Mouse (Mus musculus) right cerebral cortex, postnatal 4 days (tissue): ENCODE measurements around the gene D430041D05Rik.

ENCODE experiments used
- DNase-seq: peaks from one replicate; pipeline ENCODE4 v3.0.0-alpha.2; 2022

Gene D430041D05Rik

GRCm38 (mm10) chr2:104254944-104255343 lies 155.9 kb downstream of the D430041D05Rik start:
- no peak for DNase-seq

GRCm38 (mm10) chr2:104253341-104253740 lies 157.5 kb downstream of the D430041D05Rik start:
- DNase-seq: no peak

- no peak for DNase-seq
These were observed 159.2 kb downstream of the D430041D05Rik start for GRCm38 (mm10) chr2:104251647-104252046.

GRCm38 (mm10) chr2:104249856-104250255 lies 161.0 kb downstream of the D430041D05Rik start:
- no peak for DNase-seq

- no peak for DNase-seq
These were observed 164.0 kb downstream of the D430041D05Rik start for GRCm38 (mm10) chr2:104246851-104247250.

GRCm38 (mm10) chr2:104242055-104242454 lies 168.8 kb downstream of the D430041D05Rik start:
- no peak for DNase-seq

- DNase-seq: no peak
These were observed 173.7 kb downstream of the D430041D05Rik start for GRCm38 (mm10) chr2:104237141-104237540.

- DNase-seq: no peak
These were observed 180.4 kb downstream of the D430041D05Rik start for GRCm38 (mm10) chr2:104230444-104230843.

- DNase-seq: no peak
These were observed 184.8 kb downstream of the D430041D05Rik start for GRCm38 (mm10) chr2:104226057-104226456.

GRCm38 (mm10) chr2:104219733-104220391 lies 191.0 kb downstream of the D430041D05Rik start:
- no peak for DNase-seq

GRCm38 (mm10) chr2:104218588-104219065 lies 192.2 kb downstream of the D430041D05Rik start:
- peak; percentile 23 for DNase-seq

- peak; percentile 28 for DNase-seq
These were observed 192.7 kb downstream of the D430041D05Rik start for GRCm38 (mm10) chr2:104218114-104218513.

- DNase-seq: no peak
These were observed 201.4 kb downstream of the D430041D05Rik start for GRCm38 (mm10) chr2:104209408-104209807.

- DNase-seq: no peak
These were observed 202.4 kb downstream of the D430041D05Rik start for GRCm38 (mm10) chr2:104208415-104208814.

GRCm38 (mm10) chr2:104207948-104208347 lies 202.9 kb downstream of the D430041D05Rik start:
- DNase-seq: no peak

- no peak for DNase-seq
These were observed 205.2 kb downstream of the D430041D05Rik start for GRCm38 (mm10) chr2:104205623-104206022.

- no peak for DNase-seq
These were observed 210.6 kb downstream of the D430041D05Rik start for GRCm38 (mm10) chr2:104200211-104200610.

GRCm38 (mm10) chr2:104198186-104198585 lies 212.6 kb downstream of the D430041D05Rik start:
- no peak for DNase-seq

GRCm38 (mm10) chr2:104197281-104197680 lies 213.5 kb downstream of the D430041D05Rik start:
- no peak for DNase-seq

GRCm38 (mm10) chr2:104192401-104193141 lies 218.2 kb downstream of the D430041D05Rik start:
- no peak for DNase-seq

GRCm38 (mm10) chr2:104191723-104192122 lies 219.1 kb downstream of the D430041D05Rik start:
- no peak for DNase-seq

GRCm38 (mm10) chr2:104188859-104189258 lies 222.0 kb downstream of the D430041D05Rik start:
- DNase-seq: no peak

- DNase-seq: no peak
These were observed 223.7 kb downstream of the D430041D05Rik start for GRCm38 (mm10) chr2:104187073-104187472.

- DNase-seq: no peak
These were observed 225.2 kb downstream of the D430041D05Rik start for GRCm38 (mm10) chr2:104185616-104186015.
